Mouse (Mus musculus) spleen, postnatal 36 days (tissue): ENCODE data around the gene Rbm18.
"Not testable (repeated sequence)": the region's sequence is repeated elsewhere in the genome, so short reads cannot be mapped to it uniquely, and the experiment has no call there.

Experiments used
- DNase-seq, 2 experiments: peaks; one replicate each; pipeline ENCODE4 v3.0.0; 2022; ENCODE audit warnings: low spot score in 2 of 2, mixed read lengths in 1 of 2

Gene Rbm18

GRCm38 (mm10) chr2:36136300-36136941 is at the start of gene Rbm18, which contains the start of gene Mrrf:
Rbm18 (minus strand) TSS chr2:36136773.
Mrrf (plus strand) TSS chr2:36136389.
- DNase-seq = peak; percentile 83 to 84

- DNase-seq = no peak
Measured at GRCm38 (mm10) chr2:36184876-36185275, 48.3 kb upstream of the Rbm18 start.

GRCm38 (mm10) chr2:36184192-36184591 is 47.6 kb upstream of the Rbm18 start:
- DNase-seq = no peak

GRCm38 (mm10) chr2:36183278-36183677 is 46.7 kb upstream of the Rbm18 start:
- DNase-seq = no peak

GRCm38 (mm10) chr2:36181587-36182368 is 45.2 kb upstream of the Rbm18 start:
- DNase-seq = not testable (repeated sequence)

GRCm38 (mm10) chr2:36179487-36179886 is 42.9 kb upstream of the Rbm18 start:
- DNase-seq = no peak

- DNase-seq = no peak
Measured at GRCm38 (mm10) chr2:36172574-36172973, 36.0 kb upstream of the Rbm18 start.

- DNase-seq = no peak
Measured at GRCm38 (mm10) chr2:36172136-36172535, 35.6 kb upstream of the Rbm18 start.

GRCm38 (mm10) chr2:36169176-36169575 is 32.6 kb upstream of the Rbm18 start:
- DNase-seq = no peak

- no peak for DNase-seq
Measured at GRCm38 (mm10) chr2:36167990-36168618, 31.5 kb upstream of the Rbm18 start.

GRCm38 (mm10) chr2:36159336-36159735 is 22.8 kb upstream of the Rbm18 start:
- no peak for DNase-seq

- DNase-seq = no peak
Measured at GRCm38 (mm10) chr2:36157461-36157860, 20.9 kb upstream of the Rbm18 start.

GRCm38 (mm10) chr2:36152401-36152800 is 15.8 kb upstream of the Rbm18 start:
- DNase-seq = not testable (repeated sequence)

GRCm38 (mm10) chr2:36148876-36149365 is 12.3 kb upstream of the Rbm18 start:
- DNase-seq = no peak

GRCm38 (mm10) chr2:36139096-36139495 is 2.5 kb upstream of the Rbm18 start:
- no peak for DNase-seq

GRCm38 (mm10) chr2:36135887-36136286 is 686 bp downstream of the Rbm18 start:
- no peak for DNase-seq

- DNase-seq = no peak
Measured at GRCm38 (mm10) chr2:36129051-36129450, 7.5 kb downstream of the Rbm18 start.

GRCm38 (mm10) chr2:36127973-36128372 is 8.6 kb downstream of the Rbm18 start:
- DNase-seq = no peak

GRCm38 (mm10) chr2:36126795-36127429 is 9.7 kb downstream of the Rbm18 start:
- no peak for DNase-seq

GRCm38 (mm10) chr2:36112632-36113031 is 23.9 kb downstream of the Rbm18 start:
- no peak for DNase-seq

- no peak for DNase-seq
Measured at GRCm38 (mm10) chr2:36108615-36109014, 28.0 kb downstream of the Rbm18 start.
